Mouse (Mus musculus) olfactory bulb, adult 2 months (tissue): ENCODE measurements around the gene Lhfpl3. TPM values are rescaled to one million over a fixed set of nuclear protein-coding genes. Genes with fewer than 3 reads are reported as not detected.

Experiments
- H3K27ac ChIP-seq: fragments of 200-500 bp; 2 replicates; pipeline ENCODE4 v1.5.1; 2012; ENCODE audit warnings: low read depth, low read length; ENCODE audit not compliant: insufficient read depth
- H3K4me1 ChIP-seq: fragments of 200-500 bp; 2 replicates; pipeline ENCODE4 v1.6.1; 2012; ENCODE audit warnings: low read length; ENCODE audit not compliant: control insufficient read depth, insufficient read depth
- H3K4me3 ChIP-seq: fragments of 200-500 bp; 2 replicates; pipeline ENCODE4 v1.5.1; 2012; ENCODE audit warnings: mild to moderate bottlenecking, low read depth, low read length, moderate library complexity; ENCODE audit not compliant: insufficient read depth
- CTCF ChIP-seq: fragments of 200-500 bp; IDR thresholded peaks from 2 replicates; pipeline ENCODE4 v1.5.1; 2012; ENCODE audit warnings: low read depth, mild to moderate bottlenecking, low read length, moderate library complexity; ENCODE audit not compliant: insufficient read depth
- POLR2A ChIP-seq: fragments of 200-500 bp; IDR thresholded peaks from 2 replicates; pipeline ENCODE4 v1.6.1; 2012; ENCODE audit warnings: mild to moderate bottlenecking, low read depth, low read length, moderate library complexity; ENCODE audit not compliant: insufficient read depth
- WGBS: fragments of 180-500 bp; shearing (Covaris S2); methylation state at CpG from one replicate; pipeline ENCODE4 v1.1.7; 2018; 5-methylcytosine and 5-hydroxymethylcytosine counted together
- polyA plus RNA-seq: library from polyadenylated mRNA; stranded (reverse); fragments of >200 nt; gene quantifications from 2 replicates; pipeline ENCODE4 v1.2.4, GENCODE M21; 2012; ENCODE audit warnings: low replicate concordance; ENCODE audit not compliant: missing spikeins, insufficient read depth, insufficient read length

Lhfpl3 gene
- polyA plus RNA-seq, 1 experiment: not detected

GRCm38 (mm10) chr5:22851572-22851971 lies 105.7 kb downstream of the Lhfpl3 start:
- WGBS: 78% methylated on average over 14 of the region's 14 CpGs
- no peak overlapping the region for H3K4me3 ChIP-seq
- no peak overlapping the region for H3K27ac ChIP-seq
- H3K4me1 ChIP-seq: no peaks in the 10 kb centered on the region
- no peak for TF ChIP-seq POLR2A
- no peak for TF ChIP-seq CTCF

- Histone ChIP-seq H3K4me3 (no peak overlapping the region), H3K27ac (no peak overlapping the region), H3K4me1 (no peaks in the 10 kb centered on the region)
- TF ChIP-seq CTCF: no peak
- no peak for TF ChIP-seq POLR2A
- WGBS: 96% methylated on average over 2 of the region's 2 CpGs
Measured at GRCm38 (mm10) chr5:22853503-22853902, 107.6 kb downstream of the Lhfpl3 start.

GRCm38 (mm10) chr5:22856480-22856879 lies 110.6 kb downstream of the Lhfpl3 start:
- no peak for TF ChIP-seq CTCF
- Histone ChIP-seq H3K4me1 (no peaks in the 10 kb centered on the region), H3K27ac (no peak overlapping the region), H3K4me3 (no peak overlapping the region)
- WGBS: 84% methylated on average over 4 of the region's 4 CpGs

GRCm38 (mm10) chr5:22861399-22861798 lies 115.5 kb downstream of the Lhfpl3 start:
- no peak for TF ChIP-seq CTCF
- TF ChIP-seq POLR2A: no peak
- H3K4me1 ChIP-seq: no peaks in the 10 kb centered on the region
- H3K4me3 ChIP-seq: no peak overlapping the region
- WGBS: 82% methylated on average over 1 of the region's 1 CpGs
- H3K27ac ChIP-seq: no peak overlapping the region

GRCm38 (mm10) chr5:22869031-22869430 lies 123.2 kb downstream of the Lhfpl3 start:
- 85% methylated on average over 5 of the region's 5 CpGs for WGBS

GRCm38 (mm10) chr5:22872417-22872816 lies 126.6 kb downstream of the Lhfpl3 start:
- Histone ChIP-seq H3K27ac (no peak overlapping the region), H3K4me1 (no peaks in the 10 kb centered on the region), H3K4me3 (no peak overlapping the region)
- TF ChIP-seq POLR2A (no peak), CTCF (no peak)
- WGBS: 79% methylated on average over 1 of the region's 1 CpGs

More at GRCm38 (mm10) chr5:22869031-22869430, 123.2 kb downstream of the Lhfpl3 start:
- Histone ChIP-seq H3K4me3 (no peak overlapping the region), H3K4me1 (no peaks in the 10 kb centered on the region), H3K27ac (no peak overlapping the region)
- TF ChIP-seq POLR2A (no peak), CTCF (no peak)

GRCm38 (mm10) chr5:22888345-22888744 lies 142.5 kb downstream of the Lhfpl3 start:
- Histone ChIP-seq H3K27ac (no peak overlapping the region), H3K4me3 (no peak overlapping the region), H3K4me1 (no peaks in the 10 kb centered on the region)
- 72% methylated on average over 3 of the region's 3 CpGs for WGBS
- TF ChIP-seq CTCF: no peak
- TF ChIP-seq POLR2A: no peak

GRCm38 (mm10) chr5:22889481-22889880 lies 143.6 kb downstream of the Lhfpl3 start:
- 86% methylated on average over 4 of the region's 4 CpGs for WGBS
- TF ChIP-seq CTCF: no peak
- TF ChIP-seq POLR2A: no peak
- Histone ChIP-seq H3K27ac (no peak overlapping the region), H3K4me3 (no peak overlapping the region), H3K4me1 (no peaks in the 10 kb centered on the region)

GRCm38 (mm10) chr5:22897228-22897627 lies 151.4 kb downstream of the Lhfpl3 start:
- no peak overlapping the region for H3K4me3 ChIP-seq
- 73% methylated on average over 3 of the region's 3 CpGs for WGBS
- no peaks in the 10 kb centered on the region for H3K4me1 ChIP-seq
- TF ChIP-seq POLR2A (no peak), CTCF (no peak)
- H3K27ac ChIP-seq: no peak overlapping the region

GRCm38 (mm10) chr5:22897656-22898289 lies 151.9 kb downstream of the Lhfpl3 start:
- no peaks in the 10 kb centered on the region for H3K4me1 ChIP-seq
- H3K4me3 ChIP-seq: no peak overlapping the region
- 52% methylated on average over 7 of the region's 7 CpGs for WGBS
- H3K27ac ChIP-seq: no peak overlapping the region
- TF ChIP-seq CTCF (no peak), POLR2A (no peak)
